Mouse (Mus musculus) kidney, adult 2 months (tissue): ENCODE measurements around the gene Chid1.

Experiments used
- CTCF ChIP-seq: fragments of 200-500 bp; conservative IDR thresholded peaks from 2 replicates; pipeline ENCODE4 v1.5.1; 2011; ENCODE audit warnings: low read depth, mild to moderate bottlenecking, control low read depth, low read length, moderate library complexity, mixed read lengths; ENCODE audit not compliant: insufficient read depth, insufficient read length
- POLR2A ChIP-seq: fragments of 200-500 bp; IDR thresholded peaks from one replicate; pipeline ENCODE4 v1.6.1; 2011; ENCODE audit warnings: low read depth, low read length, control low read depth

DNA sequence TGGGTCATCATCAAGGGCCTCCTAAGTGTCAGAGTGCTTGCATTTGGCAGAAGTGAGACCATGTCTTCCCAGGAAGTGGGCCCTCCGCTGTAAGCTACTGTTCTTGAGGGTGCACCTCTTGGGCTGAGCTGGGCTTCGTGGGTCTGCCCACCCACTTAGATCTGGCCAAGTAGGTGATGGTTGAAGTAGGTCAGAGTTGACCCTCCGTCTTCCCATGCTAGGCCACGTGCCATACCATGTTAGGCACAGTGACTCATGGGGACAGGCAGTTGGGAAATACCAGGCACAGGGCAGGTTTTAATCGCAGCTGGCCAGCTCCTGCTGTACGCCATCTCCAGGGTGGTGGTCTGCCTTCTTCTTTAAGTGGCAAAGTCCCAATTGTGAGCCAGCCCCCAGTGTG, 82.9 kb downstream of the Chid1 start:
- TF ChIP-seq CTCF, result no peak
- TF ChIP-seq POLR2A, result no peak
